23 mouse cellular contexts compared by ENCODE assay signal in genomic region chr11:32666983-32667382, GRCm38 (mm10). TPM values are rescaled to one million over a fixed set of nuclear protein-coding genes. Genes with fewer than 3 reads are reported as not detected.
DNase-seq lines count a peak whose midpoint lies in the region; TF ChIP-seq lines count a peak whose summit lies in the region.
"Had no signal": no experiment of that assay in that cellular context is flagged by ENCODE, and none has a peak within 500 bp of the region (broad histone marks: within the 10 kb centered on the region; RNA-seq: fewer than 3 reads in every experiment).

No protein-coding gene starts in this region.

- peak overlapping the region; percentile 72 for H3K27ac ChIP-seq in layer of hippocampus, adult 2 months
- H3K27ac ChIP-seq: embryonic facial prominence, embryonic 15.5 days; heart, embryonic 13.5 days; limb, embryonic 10.5 days; liver, embryonic 15.5 days; lung, embryonic 15.5 days; midbrain, embryonic 13.5 days had no signal

- TF ChIP-seq CTCF in layer of hippocampus, adult 2 months (conservative IDR thresholded peaks at IDR 0.05) = no peak

- intact Hi-C loops in left cerebral cortex, postnatal 10 days (cut with DNase I) = no loop called here

- H3K4me3 ChIP-seq in layer of hippocampus, adult 2 months = no peak overlapping the region
- H3K4me3 ChIP-seq: embryonic facial prominence, embryonic 15.5 days; heart, embryonic 13.5 days; limb, embryonic 10.5 days; liver, embryonic 15.5 days; lung, embryonic 15.5 days; megakaryocyte, embryonic 14.5 days; midbrain, embryonic 13.5 days had no signal

- peak; percentile 23 for DNase-seq in adrenal gland, postnatal 14 days
- DNase-seq in adrenal gland, adult 18-20 months (ENCODE audit: low spot score in 2 of 2) = no peak
- DNase-seq in layer of hippocampus, adult 2 months (ENCODE audit: low spot score in 2 of 2) = no peak
- DNase-seq in layer of hippocampus, postnatal 10 days (ENCODE audit: low spot score in 2 of 2) = no peak
- DNase-seq in cerebellum, adult 8-10 months = peak; percentile 69
- DNase-seq in cerebellum, postnatal 36 days = peak; percentile 48 to 72
- no peak for DNase-seq in T-cell, adult 2 months (ENCODE audit: low spot score)
- no peak for DNase-seq in left cerebral cortex, postnatal 10 days (ENCODE audit: extremely low spot score in 1 of 2, low spot score in 2 of 2)
- DNase-seq: adrenal gland, postnatal 10 days; heart, adult 18-20 months; heart, postnatal 14 days; kidney, postnatal 4 days; layer of hippocampus, adult 9-11 months; liver; lung, postnatal 36 days; right cerebral cortex, postnatal 14 days had no signal

RNA-seq across cellular contexts. Expression of gene Fbxw11, which starts 24.5 kb away (rescaled TPM):
- 85.5 and 86.2 TPM in 2 replicates for total RNA-seq in adrenal gland, postnatal 14 days (2021)
- total RNA-seq in adrenal gland, adult 18-20 months (2021) = 100 to 1,000 TPM in 1 of 2 experiments, 10 to 100 TPM in 1; 97.0 to 117 TPM
- 100 to 1,000 TPM; 146 to 157 TPM for total RNA-seq in layer of hippocampus, adult 2 months (2021)
- total RNA-seq in layer of hippocampus, postnatal 10 days (2021) = 100 to 1,000 TPM; 119 to 132 TPM
- total RNA-seq in left cerebral cortex, postnatal 10 days (2021) = 100 to 1,000 TPM; 116 to 119 TPM

Comparison
In these comparisons a context has a peak if more than half of its experiments do, and no peak if none do; other contexts are left out.
1. DNase-seq: peak in adrenal gland, postnatal 14 days (single experiment), cerebellum, adult 8-10 months (single experiment) and cerebellum, postnatal 36 days (2 of 2); none in adrenal gland, adult 18-20 months (0 of 2), layer of hippocampus, adult 2 months (0 of 2), layer of hippocampus, postnatal 10 days (0 of 2), T-cell, adult 2 months (single experiment) and left cerebral cortex, postnatal 10 days (0 of 2).